Mouse (Mus musculus) G1E-ER4 (cell line): ENCODE results near the gene Chrna1. TPM values are rescaled to one million over a fixed set of nuclear protein-coding genes. Genes with fewer than 3 reads are reported as not detected.

Experiments used
- GATA1 ChIP-seq: IDR thresholded peaks from one replicate; pipeline ENCODE4 v1.8.0; 2012; ENCODE audit warnings: low read length, inconsistent platforms
- polyA plus RNA-seq: library from polyadenylated mRNA; stranded (reverse); fragments of >175 nt; gene quantifications from 2 replicates; pipeline ENCODE4 v1.2.3, GENCODE M21; 2012

Chrna1 gene
- polyA plus RNA-seq, 1 experiment: not detected

- TF ChIP-seq GATA1: no peak
Observed at GRCm38 (mm10) chr2:73545556-73545955, 34.6 kb downstream of the Chrna1 start.

- TF ChIP-seq GATA1: no peak
Observed at GRCm38 (mm10) chr2:73540450-73541162, 39.5 kb downstream of the Chrna1 start.

- TF ChIP-seq GATA1: no peak
Observed at GRCm38 (mm10) chr2:73539697-73540096, 40.4 kb downstream of the Chrna1 start.

- TF ChIP-seq GATA1: no peak
Observed at GRCm38 (mm10) chr2:73539141-73539540, 41.0 kb downstream of the Chrna1 start.

- no peak for TF ChIP-seq GATA1
Observed at GRCm38 (mm10) chr2:73538590-73538989, 41.5 kb downstream of the Chrna1 start.

- no peak for TF ChIP-seq GATA1
Observed at GRCm38 (mm10) chr2:73536091-73536783, 43.9 kb downstream of the Chrna1 start.

GRCm38 (mm10) chr2:73534720-73535119, 45.4 kb downstream of the Chrna1 start:
- no peak for TF ChIP-seq GATA1

- TF ChIP-seq GATA1: no peak
Observed at GRCm38 (mm10) chr2:73530487-73530886, 49.7 kb downstream of the Chrna1 start.

- TF ChIP-seq GATA1: no peak
Observed at GRCm38 (mm10) chr2:73529356-73530330, 50.5 kb downstream of the Chrna1 start, which contains the start of gene Wipf1. Wipf1 (minus strand) TSS chr2:73529734.

GRCm38 (mm10) chr2:73528516-73529355, 51.4 kb downstream of the Chrna1 start:
- TF ChIP-seq GATA1: no peak

- no peak for TF ChIP-seq GATA1
Observed at GRCm38 (mm10) chr2:73527956-73528355, 52.2 kb downstream of the Chrna1 start.

GRCm38 (mm10) chr2:73526691-73527090, 53.4 kb downstream of the Chrna1 start:
- no peak for TF ChIP-seq GATA1

- no peak for TF ChIP-seq GATA1
Observed at GRCm38 (mm10) chr2:73522891-73523290, 57.2 kb downstream of the Chrna1 start.

- no peak for TF ChIP-seq GATA1
Observed at GRCm38 (mm10) chr2:73522336-73522735, 57.8 kb downstream of the Chrna1 start.

- TF ChIP-seq GATA1: no peak
Observed at GRCm38 (mm10) chr2:73521737-73522136, 58.4 kb downstream of the Chrna1 start.
